Mouse (Mus musculus) liver, embryonic 14.5 days (tissue): Measurements from ENCODE around the gene Ppp1r32.

ENCODE experiments used
- CTCF ChIP-seq: IDR thresholded peaks from 2 replicates; pipeline ENCODE4 v1.5.1; 2016; ENCODE audit warnings: antibody characterized with exemption, low read depth, control low read depth
- EP300 ChIP-seq: IDR thresholded peaks from 2 replicates; pipeline ENCODE4 v1.6.1; 2016; ENCODE audit warnings: antibody characterized with exemption, low read depth

GRCm38 (mm10) chr19:10523483-10524080 lies 40.9 kb upstream of the Ppp1r32 start:
- TF ChIP-seq CTCF = no peak
- 0 out of 2 replicates have a peak, but pooled peaks have one; percentile 34 for TF ChIP-seq EP300
